Mouse (Mus musculus) heart, postnatal 0 days (tissue): ENCODE results near the gene Ugt1a6a.

Experiments
- CTCF ChIP-seq: IDR thresholded peaks from 2 replicates; pipeline ENCODE4 v1.5.1; 2016; ENCODE audit warnings: antibody characterized with exemption, control low read depth, low read depth
- EP300 ChIP-seq: IDR thresholded peaks from 2 replicates; pipeline ENCODE4 v1.6.1; 2016; ENCODE audit warnings: antibody characterized with exemption, low read depth

DNA sequence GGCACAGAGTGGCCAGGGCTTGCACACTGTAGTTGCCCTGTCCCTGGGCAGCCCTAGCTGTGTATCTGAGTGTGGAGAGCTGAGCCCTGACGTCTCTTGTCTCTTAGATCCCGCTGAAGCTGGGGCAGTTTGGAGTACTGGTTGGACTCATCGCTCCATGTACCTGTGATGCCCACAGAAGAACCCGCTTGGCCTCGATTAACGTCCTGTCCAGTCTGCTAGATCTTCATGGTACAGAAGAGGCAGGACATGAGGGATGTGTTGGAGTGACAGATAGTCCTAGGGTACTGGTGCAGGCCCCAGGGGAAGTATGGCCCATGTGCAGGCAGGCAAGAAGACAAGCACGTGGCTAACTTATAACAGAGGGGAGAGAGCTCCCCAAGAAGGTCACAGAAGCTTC is 115.0 kb downstream of the Ugt1a6a start:
- TF ChIP-seq CTCF = no peak
- no peak for TF ChIP-seq EP300
